9 mouse cellular contexts compared by ENCODE assay signal in the genomic region with DNA sequence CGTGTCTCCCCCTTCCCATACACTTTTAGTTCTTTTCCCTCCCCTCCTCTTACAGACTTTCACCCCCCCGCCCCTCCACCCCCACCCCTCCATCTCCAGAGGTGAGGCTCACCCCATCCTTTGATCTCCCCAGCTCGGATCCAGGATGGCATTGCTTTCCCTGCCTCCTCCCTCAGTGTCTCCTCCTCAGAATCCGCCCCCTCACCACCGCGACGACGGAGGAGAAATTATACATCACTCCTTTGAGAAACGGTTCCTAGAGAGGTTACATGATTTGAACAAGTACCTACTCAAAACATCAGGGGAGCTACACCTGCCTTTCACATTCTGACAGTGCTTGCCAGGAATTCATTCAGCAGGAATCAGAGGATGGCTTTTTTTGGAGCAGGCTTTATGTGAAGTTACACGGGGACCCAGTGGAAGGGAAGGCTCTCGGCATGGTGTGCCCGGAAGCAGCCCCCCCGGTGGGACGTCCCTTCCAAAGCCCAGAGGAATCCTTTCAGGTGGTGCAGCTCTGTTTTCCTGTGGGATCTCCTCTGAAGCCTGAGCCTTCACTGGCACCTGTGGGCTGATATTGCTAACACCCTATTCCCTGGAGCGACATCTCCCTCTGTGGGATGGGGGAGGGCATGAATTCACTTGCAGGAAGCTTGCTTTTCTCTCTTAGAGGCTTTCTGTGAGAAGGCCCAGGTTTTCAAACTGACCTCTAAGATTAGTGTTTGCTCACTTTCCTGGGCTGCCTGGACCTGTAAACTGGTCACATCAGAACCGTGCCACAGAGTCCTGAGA. TPM values are rescaled to one million over a fixed set of nuclear protein-coding genes. Genes with fewer than 3 reads are reported as not detected.
DNase-seq lines count a peak whose midpoint lies in the region; ATAC-seq and TF ChIP-seq lines count a peak whose summit lies in the region.
"Had no signal": no experiment of that assay in that cellular context is flagged by ENCODE, and none has a peak within 500 bp of the region (broad histone marks: within the 10 kb centered on the region; RNA-seq: fewer than 3 reads in every experiment).

No protein-coding gene starts in this region.

- peak; percentile 64 for TF ChIP-seq CTCF in intestine, postnatal 0 days (IDR thresholded peaks at IDR 0.05; ENCODE audit: low read depth)

- H3K4me3 ChIP-seq in kidney, embryonic 14.5 days (ENCODE audit: low read length) = peak overlapping the region; percentile 22
- H3K4me3 ChIP-seq in forebrain, embryonic 10.5 days = peak overlapping the region; percentile 36
- no peak overlapping the region for H3K4me3 ChIP-seq in intestine, postnatal 0 days (ENCODE audit: low read depth, low read length)
- H3K4me3 ChIP-seq in midbrain, embryonic 16.5 days (ENCODE audit: low read depth, low read length) = peak overlapping the region; percentile 31
- H3K4me3 ChIP-seq: myocyte had no signal

- ATAC-seq in kidney, embryonic 14.5 days (ENCODE audit: low FRiP score, low TSS enrichment) = no peak
- ATAC-seq in intestine, postnatal 0 days = no peak
- ATAC-seq in midbrain, embryonic 16.5 days = peak; percentile 19; the same call in 1 of the 2 replicates
- no peak for ATAC-seq in granulocyte monocyte progenitor cell, adult 5-6 weeks (replicated peaks; ENCODE audit: poor library complexity, severe bottlenecking)

- no peak for DNase-seq in kidney, adult 8-10 months
- no peak for DNase-seq in forebrain, embryonic 10.5 days (ENCODE audit: extremely low spot score, low spot score)
- DNase-seq in spleen, postnatal 36 days (ENCODE audit: low spot score in 2 of 2) = no peak
- no peak for DNase-seq in retina, embryonic 14.5 days (ENCODE audit: low spot score)

- H3K4me1 ChIP-seq in kidney, embryonic 14.5 days (ENCODE audit: control insufficient read depth, insufficient read depth, low read length) = peaks cover 12% of the 10 kb centered on the region
- H3K4me1 ChIP-seq in forebrain, embryonic 10.5 days = peaks cover 54% of the 10 kb centered on the region
- no peaks in the 10 kb centered on the region for H3K4me1 ChIP-seq in intestine, postnatal 0 days (replicated peaks; ENCODE audit: control insufficient read depth, insufficient read depth, low read length)
- H3K4me1 ChIP-seq in midbrain, embryonic 16.5 days (ENCODE audit: control insufficient read depth, insufficient read depth, low read length) = peaks cover 16% of the 10 kb centered on the region

- peak overlapping the region; percentile 43 for H3K4me2 ChIP-seq in kidney, embryonic 14.5 days (replicated peaks; ENCODE audit: low read depth, low read length)
- no peak overlapping the region for H3K4me2 ChIP-seq in intestine, postnatal 0 days (replicated peaks; ENCODE audit: low read depth)
- H3K4me2 ChIP-seq in midbrain, embryonic 16.5 days (ENCODE audit: low read length) = peak overlapping the region; percentile 54

- H3K9me3 ChIP-seq in kidney, embryonic 14.5 days (ENCODE audit: control insufficient read depth, low read length) = no peaks in the 10 kb centered on the region
- H3K9me3 ChIP-seq in forebrain, embryonic 10.5 days = peaks cover 11% of the 10 kb centered on the region
- no peaks in the 10 kb centered on the region for H3K9me3 ChIP-seq in intestine, postnatal 0 days (ENCODE audit: control insufficient read depth)
- H3K9me3 ChIP-seq in midbrain, embryonic 16.5 days (replicated peaks; ENCODE audit: control insufficient read depth, low read length, poor library complexity, severe bottlenecking) = no peaks in the 10 kb centered on the region; the same call in 1 of the 2 replicates

- no peak overlapping the region for H3K27ac ChIP-seq in kidney, embryonic 14.5 days (ENCODE audit: low read depth, low read length)
- 0 out of 2 replicates have a peak overlapping the region, but pooled peaks have one; percentile 48 for H3K27ac ChIP-seq in forebrain, embryonic 10.5 days
- no peak overlapping the region for H3K27ac ChIP-seq in intestine, postnatal 0 days (ENCODE audit: low read depth, low read length)
- H3K27ac ChIP-seq in midbrain, embryonic 16.5 days (ENCODE audit: low read length) = no peak overlapping the region

- H3K27me3 ChIP-seq in kidney, embryonic 14.5 days (ENCODE audit: control insufficient read depth, insufficient read depth, low read length) = no peaks in the 10 kb centered on the region
- peaks cover 33% of the 10 kb centered on the region for H3K27me3 ChIP-seq in forebrain, embryonic 10.5 days (ENCODE audit: poor library complexity, severe bottlenecking)
- H3K27me3 ChIP-seq in intestine, postnatal 0 days (replicated peaks; ENCODE audit: control insufficient read depth, insufficient read depth, low read length) = no peaks in the 10 kb centered on the region
- H3K27me3 ChIP-seq in midbrain, embryonic 16.5 days (ENCODE audit: control insufficient read depth, insufficient read depth, low read depth, low read length) = no peaks in the 10 kb centered on the region

- peak overlapping the region; percentile 31; the same call in 1 of the 2 replicates for H3K9ac ChIP-seq in kidney, embryonic 14.5 days (ENCODE audit: low read depth, low read length)
- H3K9ac ChIP-seq in intestine, postnatal 0 days (ENCODE audit: low read depth, low read length) = no peak overlapping the region
- H3K9ac ChIP-seq in midbrain, embryonic 16.5 days (ENCODE audit: low read depth, low read length) = peak overlapping the region; percentile 58

- H3K36me3 ChIP-seq in kidney, embryonic 14.5 days (ENCODE audit: control insufficient read depth, insufficient read depth, low read length) = no peaks in the 10 kb centered on the region
- no peaks in the 10 kb centered on the region for H3K36me3 ChIP-seq in forebrain, embryonic 10.5 days (replicated peaks)
- H3K36me3 ChIP-seq in intestine, postnatal 0 days (ENCODE audit: control insufficient read depth, insufficient read depth) = no peaks in the 10 kb centered on the region
- H3K36me3 ChIP-seq in midbrain, embryonic 16.5 days (ENCODE audit: control insufficient read depth, insufficient read depth, low read length) = no peaks in the 10 kb centered on the region

- WGBS in kidney, embryonic 14.5 days = 6% methylated on average over 15 of the region's 16 CpGs
- WGBS in forebrain, embryonic 10.5 days = 8% methylated on average over 16 of the region's 16 CpGs
- WGBS in intestine, postnatal 0 days = 12% methylated on average over 16 of the region's 16 CpGs
- 8% methylated on average over 16 of the region's 16 CpGs for WGBS in midbrain, embryonic 16.5 days

RNA-seq across cellular contexts. Expression of a gene that starts 12.2 kb away (rescaled TPM):
- polyA plus RNA-seq in kidney, embryonic 14.5 days (2014; fragmentation: Nextera tagmentation; extraction: Ambion mirVana) = 57.3 and 72.4 TPM in 2 replicates
- 51.4 and 52.7 TPM in 2 replicates for polyA plus RNA-seq in forebrain, embryonic 10.5 days (2016; fragmentation: Nextera tagmentation; extraction: Ambion mirVana)
- 21.2 and 26.7 TPM in 2 replicates for polyA plus RNA-seq in intestine, postnatal 0 days (2015; fragmentation: Nextera tagmentation; extraction: Ambion mirVana)
- 78.3 and 92.4 TPM in 2 replicates for polyA plus RNA-seq in midbrain, embryonic 16.5 days (2015; fragmentation: Nextera tagmentation; extraction: Ambion mirVana)
- total RNA-seq in granulocyte monocyte progenitor cell, adult 5-6 weeks (2014; fragmentation: Nextera tagmentation) = 25.3 and 43.8 TPM in 2 replicates
- total RNA-seq in granulocyte monocyte progenitor cell, adult 5-6 weeks (2017) = 3.5 and 6.2 TPM in 2 replicates
